Mouse (Mus musculus) bone marrow, adult 2 months (tissue): ENCODE measurements around the gene Pold3. TPM values are rescaled to one million over a fixed set of nuclear protein-coding genes. Genes with fewer than 3 reads are reported as not detected.

Experiments
- H3K27ac ChIP-seq: fragments of 200-500 bp; 2 replicates; pipeline ENCODE4 v1.5.1; 2012; ENCODE audit warnings: low read depth, mild to moderate bottlenecking, control low read depth, inconsistent platforms, low read length; ENCODE audit not compliant: control insufficient read depth, poor library complexity, insufficient read depth
- H3K4me1 ChIP-seq: fragments of 200-500 bp; 2 replicates; pipeline ENCODE4 v1.6.1; 2011; ENCODE audit warnings: low read length; ENCODE audit not compliant: control insufficient read depth, insufficient read depth
- H3K4me3 ChIP-seq: fragments of 200-500 bp; replicated peaks from 2 replicates; pipeline ENCODE3; 2011; ENCODE audit warnings: mild to moderate bottlenecking, low read depth, low read length, control low read depth; ENCODE audit not compliant: control insufficient read depth
- CTCF ChIP-seq: fragments of 200-500 bp; IDR thresholded peaks from 2 replicates; pipeline ENCODE4 v1.5.1; 2011; ENCODE audit warnings: low read length, control low read depth; ENCODE audit not compliant: control insufficient read depth, insufficient read depth
- POLR2A ChIP-seq: fragments of 200-500 bp; IDR thresholded peaks from 2 replicates; pipeline ENCODE4 v1.6.1; 2011; ENCODE audit warnings: low read depth, mild to moderate bottlenecking, control low read depth, low read length, borderline replicate concordance; ENCODE audit not compliant: control insufficient read depth
- WGBS: fragments of 180-500 bp; shearing (Covaris S2); methylation state at CpG from one replicate; pipeline ENCODE4 v1.1.7; 2018; 5-methylcytosine and 5-hydroxymethylcytosine counted together
- polyA plus RNA-seq: library from polyadenylated mRNA; stranded (reverse); fragments of >200 nt; gene quantifications from 2 replicates; pipeline ENCODE4 v1.2.4, GENCODE M21; 2011; ENCODE audit warnings: low replicate concordance; ENCODE audit not compliant: missing spikeins, insufficient read depth, insufficient read length

Pold3 gene
- polyA plus RNA-seq, 1 experiment, result 47.1 TPM

GRCm38 (mm10) chr7:100148586-100148985, 27.2 kb upstream of the Pold3 start:
- Histone ChIP-seq H3K4me1 (no peaks in the 10 kb centered on the region), H3K4me3 (no peak overlapping the region), H3K27ac (no peak overlapping the region)
- 83% methylated on average over 4 of the region's 4 CpGs for WGBS
- TF ChIP-seq CTCF, result no peak
- no peak for TF ChIP-seq POLR2A

- WGBS, result 32% methylated on average over 1 of the region's 1 CpGs
- no peak overlapping the region for H3K4me3 ChIP-seq
- H3K27ac ChIP-seq, result no peak overlapping the region
- H3K4me1 ChIP-seq, result no peaks in the 10 kb centered on the region; the same call in 1 of the 2 replicates
- no peak for TF ChIP-seq CTCF
- no peak for TF ChIP-seq POLR2A
Observed at GRCm38 (mm10) chr7:100140591-100140990, 19.2 kb upstream of the Pold3 start.

DNA sequence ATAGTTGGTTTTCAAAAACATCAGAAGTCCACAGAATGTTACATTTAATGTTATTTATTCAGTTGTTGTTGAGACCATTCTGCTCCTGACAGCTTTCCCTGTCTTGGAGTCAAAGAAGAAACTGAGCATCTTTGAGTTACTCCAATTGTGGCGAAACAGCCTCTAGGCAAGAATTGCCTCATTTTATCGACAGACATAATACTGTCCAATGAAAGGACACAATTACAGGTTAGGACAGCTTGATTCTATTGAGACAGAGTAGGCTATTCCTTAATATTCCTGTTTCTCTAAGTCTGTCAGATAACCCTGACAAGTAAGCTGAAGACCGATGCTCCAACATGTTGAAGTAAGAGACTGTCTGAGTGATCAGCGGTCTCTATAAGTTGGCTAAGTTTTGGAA, 16.7 kb upstream of the Pold3 start:
- no peak overlapping the region for H3K4me3 ChIP-seq
- no peaks in the 10 kb centered on the region; the same call in 1 of the 2 replicates for H3K4me1 ChIP-seq
- WGBS, result 77% methylated on average over 4 of the region's 4 CpGs
- H3K27ac ChIP-seq, result no peak overlapping the region
- no peak for TF ChIP-seq CTCF
- TF ChIP-seq POLR2A, result no peak

DNA sequence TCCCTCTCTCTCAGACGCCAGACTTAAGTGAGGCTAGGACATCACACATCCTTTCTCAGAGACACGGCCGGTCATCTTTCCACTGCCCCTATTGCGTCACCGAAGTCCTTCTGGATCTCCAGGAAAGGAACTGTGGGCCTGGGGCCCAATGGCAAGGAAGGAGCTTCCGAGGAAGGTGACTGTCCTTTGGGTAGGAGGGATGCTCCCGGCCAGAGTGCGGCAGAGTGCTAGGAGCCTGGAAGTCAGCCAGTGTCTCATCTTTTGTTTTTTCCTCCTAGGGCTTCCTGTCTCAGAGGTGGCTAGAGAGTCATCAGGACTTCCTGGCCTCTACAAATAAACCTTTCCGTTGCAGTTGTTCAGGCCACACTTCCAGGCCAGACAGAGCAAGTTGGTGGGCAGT, 15.7 kb upstream of the Pold3 start:
- TF ChIP-seq CTCF (no peak), POLR2A (no peak)
- 46% methylated on average over 9 of the region's 9 CpGs for WGBS
- H3K4me3 ChIP-seq, result no peak overlapping the region
- no peaks in the 10 kb centered on the region; the same call in 1 of the 2 replicates for H3K4me1 ChIP-seq
- H3K27ac ChIP-seq, result no peak overlapping the region

GRCm38 (mm10) chr7:100132379-100132778, 11.0 kb upstream of the Pold3 start:
- Histone ChIP-seq H3K27ac (no peak overlapping the region), H3K4me1 (no peaks in the 10 kb centered on the region; the same call in 1 of the 2 replicates), H3K4me3 (no peak overlapping the region)
- WGBS, result 74% methylated on average over 1 of the region's 1 CpGs
- no peak for TF ChIP-seq CTCF
- no peak for TF ChIP-seq POLR2A

DNA sequence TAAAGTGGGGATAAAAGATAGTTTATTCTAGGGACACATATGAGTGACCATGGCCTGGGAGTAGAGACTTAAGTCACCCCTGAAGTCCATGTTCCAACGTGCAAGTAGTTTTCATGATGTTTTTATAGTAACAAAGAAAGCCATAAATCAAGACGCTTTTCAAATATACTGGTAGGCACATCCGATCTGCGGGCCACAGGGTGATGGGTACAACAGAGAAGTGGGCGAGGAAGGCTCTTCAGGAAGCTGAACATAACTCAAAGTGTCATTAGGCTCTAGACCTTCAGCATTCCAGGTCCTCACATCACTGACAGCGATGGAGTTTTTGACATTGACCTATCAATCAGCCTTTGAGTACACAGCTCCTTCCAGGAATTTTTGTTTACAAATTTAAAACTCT, 9.2 kb upstream of the Pold3 start:
- H3K27ac ChIP-seq, result no peak overlapping the region
- TF ChIP-seq POLR2A (no peak), CTCF (no peak)
- 10% methylated on average over 6 of the region's 6 CpGs for WGBS
- no peaks in the 10 kb centered on the region; the same call in 1 of the 2 replicates for H3K4me1 ChIP-seq
- H3K4me3 ChIP-seq, result no peak overlapping the region

DNA sequence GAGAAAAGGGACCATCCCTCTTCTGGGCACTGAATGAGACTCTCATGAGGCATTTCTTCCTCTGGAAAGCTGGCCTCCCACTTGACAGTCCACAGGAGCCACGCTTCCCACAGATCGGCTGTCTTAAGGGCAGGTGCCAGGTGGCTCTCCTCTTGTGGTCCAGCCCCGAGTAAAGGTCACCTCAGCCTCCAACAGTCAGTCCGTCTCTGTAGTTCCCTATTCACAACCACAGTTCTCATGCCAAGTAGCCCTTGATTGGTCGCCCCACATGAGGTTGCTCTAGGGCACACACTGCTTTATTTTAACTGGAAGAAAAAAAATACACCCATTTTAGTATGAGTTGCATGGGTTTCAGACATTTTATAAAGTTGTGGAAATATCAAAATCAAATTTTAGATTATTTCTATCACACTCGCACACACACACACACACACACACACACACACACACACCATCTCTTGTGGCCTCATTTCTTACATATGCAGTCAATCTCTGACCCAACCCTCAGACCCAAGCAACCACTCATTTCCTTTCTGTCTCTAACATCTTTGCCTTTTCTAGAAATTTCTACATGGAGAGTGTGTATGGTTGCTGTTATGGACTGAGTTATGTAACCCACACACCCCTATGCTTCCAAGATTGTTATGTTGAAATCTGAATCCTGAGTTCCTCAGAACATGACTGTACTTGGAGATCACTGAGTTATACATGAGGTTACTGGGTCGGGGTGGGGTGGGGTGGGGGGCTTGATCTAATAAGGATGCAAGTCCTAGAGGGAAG, 7.1 kb upstream of the Pold3 start:
- 16% methylated on average over 7 of the region's 7 CpGs for WGBS
- TF ChIP-seq POLR2A, result no peak
- TF ChIP-seq CTCF, result no peak
- no peaks in the 10 kb centered on the region; the same call in 1 of the 2 replicates for H3K4me1 ChIP-seq
- no peak overlapping the region for H3K4me3 ChIP-seq
- H3K27ac ChIP-seq, result no peak overlapping the region

GRCm38 (mm10) chr7:100126514-100126913, 5.1 kb upstream of the Pold3 start:
- no peak overlapping the region for H3K27ac ChIP-seq
- 89% methylated on average over 7 of the region's 7 CpGs for WGBS
- H3K4me1 ChIP-seq, result no peaks in the 10 kb centered on the region; the same call in 1 of the 2 replicates
- no peak overlapping the region for H3K4me3 ChIP-seq
- TF ChIP-seq CTCF, result no peak
- no peak for TF ChIP-seq POLR2A
